Comparison of ENCODE assay signal across 14 mouse cellular contexts in genomic region chr5:120235147-120235546, GRCm38 (mm10).
DNase-seq lines count a peak whose midpoint lies in the region; ATAC-seq and TF ChIP-seq lines count a peak whose summit lies in the region.
"Had no signal": no experiment of that assay in that cellular context is flagged by ENCODE, and none has a peak within 500 bp of the region (broad histone marks: within the 10 kb centered on the region; RNA-seq: fewer than 3 reads in every experiment).

No protein-coding gene starts in this region.

- no peaks in the 10 kb centered on the region for H3K4me1 ChIP-seq in lung, embryonic 16.5 days (replicated peaks; ENCODE audit: control insufficient read depth, insufficient read depth, low read length)
- peaks cover 31% of the 10 kb centered on the region for H3K4me1 ChIP-seq in E14TG2a.4 (replicated peaks; ENCODE audit: low read depth, low read length)
- peaks cover 20% of the 10 kb centered on the region for H3K4me1 ChIP-seq in hindbrain, embryonic 14.5 days (replicated peaks; ENCODE audit: control insufficient read depth, insufficient read depth, low read length)

- no peak overlapping the region for H3K4me2 ChIP-seq in lung, embryonic 16.5 days (ENCODE audit: low read depth, low read length)
- H3K4me2 ChIP-seq in hindbrain, embryonic 14.5 days (replicated peaks): no peak overlapping the region
- H3K4me2 ChIP-seq: lung, embryonic 15.5 days had no signal

- 55% methylated on average over 5 of the region's 5 CpGs for WGBS in lung, embryonic 16.5 days
- 65% methylated on average over 5 of the region's 5 CpGs for whole genome bisulfite sequencing in hindbrain, embryonic 14.5 days

- no peak for TF ChIP-seq CTCF in E14TG2a.4 (conservative IDR thresholded peaks at IDR 0.05; ENCODE audit: low read length)

- no peaks in the 10 kb centered on the region; the same call in 1 of the 2 replicates for H3K27me3 ChIP-seq in lung, embryonic 16.5 days (ENCODE audit: control insufficient read depth, insufficient read depth, low read depth, low read length)
- H3K27me3 ChIP-seq in E14TG2a.4 (ENCODE audit: insufficient read depth, low read length): peaks cover 58% of the 10 kb centered on the region
- H3K27me3 ChIP-seq in hindbrain, embryonic 14.5 days (ENCODE audit: control insufficient read depth, insufficient read depth, low read length): no peaks in the 10 kb centered on the region; the same call in 1 of the 2 replicates

- no peak overlapping the region for H3K9ac ChIP-seq in lung, embryonic 16.5 days (ENCODE audit: low read length)
- no peak overlapping the region for H3K9ac ChIP-seq in hindbrain, embryonic 14.5 days
- H3K9ac ChIP-seq: lung, embryonic 15.5 days had no signal

- peak; percentile 49 to 78 for DNase-seq in cerebellum, postnatal 14 days
- no peak for DNase-seq in cerebellum, adult 18-20 months
- no peak for DNase-seq in lung, postnatal 4 days
- peak; percentile 45 for DNase-seq in hindbrain, embryonic 14.5 days (ENCODE audit: low spot score)
- no peak for DNase-seq in urinary bladder, postnatal 36 days (ENCODE audit: low spot score in 2 of 2)
- DNase-seq: cerebellum, adult 11-12 months; thymus, adult 2 months had no signal

- no peak overlapping the region for H3K27ac ChIP-seq in lung, embryonic 16.5 days (ENCODE audit: low read length)
- peak overlapping the region; percentile 75 for H3K27ac ChIP-seq in hindbrain, embryonic 14.5 days
- H3K27ac ChIP-seq: lung, embryonic 15.5 days had no signal

- ATAC-seq in lung, embryonic 16.5 days (ENCODE audit: low read depth): 0 out of 2 replicates have a peak, but pooled peaks have one; percentile 17
- no peak for ATAC-seq in hindbrain, embryonic 14.5 days (ENCODE audit: low FRiP score)
- no peak for ATAC-seq in megakaryocyte, adult 5-6 weeks (ENCODE audit: poor library complexity, severe bottlenecking)
- ATAC-seq: activated CD4-positive, CD25-positive, alpha-beta regulatory T cell, adult 4 months; inflammation-experienced regulatory T-cells, adult 6 months had no signal

- no peak overlapping the region for H3K4me3 ChIP-seq in lung, embryonic 16.5 days (ENCODE audit: low read length)
- H3K4me3 ChIP-seq in E14TG2a.4 (replicated peaks; ENCODE audit: low read length): peak overlapping the region; percentile 67
- no peak overlapping the region for H3K4me3 ChIP-seq in hindbrain, embryonic 14.5 days (replicated peaks; ENCODE audit: low read length)
- H3K4me3 ChIP-seq: lung, embryonic 15.5 days had no signal

- H3K36me3 ChIP-seq in lung, embryonic 16.5 days (ENCODE audit: control insufficient read depth, insufficient read depth, low read length): no peaks in the 10 kb centered on the region
- no peaks in the 10 kb centered on the region for H3K36me3 ChIP-seq in E14TG2a.4 (ENCODE audit: insufficient read depth, low read length)
- no peaks in the 10 kb centered on the region for H3K36me3 ChIP-seq in hindbrain, embryonic 14.5 days (replicated peaks; ENCODE audit: control insufficient read depth, insufficient read depth)
- H3K36me3 ChIP-seq: G1E; lung, embryonic 15.5 days had no signal

- H3K9me3 ChIP-seq in lung, embryonic 16.5 days (ENCODE audit: control insufficient read depth, low read length): no peaks in the 10 kb centered on the region
- H3K9me3 ChIP-seq in E14TG2a.4 (ENCODE audit: low read length): no peaks in the 10 kb centered on the region
- H3K9me3 ChIP-seq in hindbrain, embryonic 14.5 days (ENCODE audit: control insufficient read depth, low read length): no peaks in the 10 kb centered on the region
- H3K9me3 ChIP-seq: G1E; lung, embryonic 15.5 days had no signal

Comparison
In these comparisons a context has a peak if more than half of its experiments do, and no peak if none do; other contexts are left out.
1. DNase-seq: peak in cerebellum, postnatal 14 days (2 of 2) and hindbrain, embryonic 14.5 days (single experiment); none in cerebellum, adult 18-20 months (0 of 2), lung, postnatal 4 days (0 of 2) and urinary bladder, postnatal 36 days (0 of 2).